Mouse (Mus musculus) right cerebral cortex, postnatal 25 days (tissue): ENCODE measurements around the gene Pet100.
"Not testable (repeated sequence)": the region's sequence is repeated elsewhere in the genome, so short reads cannot be mapped to it uniquely, and the experiment has no call there.

Experiments
- DNase-seq: peaks from one replicate; pipeline ENCODE4 v3.0.0; 2022

Gene Pet100

DNA sequence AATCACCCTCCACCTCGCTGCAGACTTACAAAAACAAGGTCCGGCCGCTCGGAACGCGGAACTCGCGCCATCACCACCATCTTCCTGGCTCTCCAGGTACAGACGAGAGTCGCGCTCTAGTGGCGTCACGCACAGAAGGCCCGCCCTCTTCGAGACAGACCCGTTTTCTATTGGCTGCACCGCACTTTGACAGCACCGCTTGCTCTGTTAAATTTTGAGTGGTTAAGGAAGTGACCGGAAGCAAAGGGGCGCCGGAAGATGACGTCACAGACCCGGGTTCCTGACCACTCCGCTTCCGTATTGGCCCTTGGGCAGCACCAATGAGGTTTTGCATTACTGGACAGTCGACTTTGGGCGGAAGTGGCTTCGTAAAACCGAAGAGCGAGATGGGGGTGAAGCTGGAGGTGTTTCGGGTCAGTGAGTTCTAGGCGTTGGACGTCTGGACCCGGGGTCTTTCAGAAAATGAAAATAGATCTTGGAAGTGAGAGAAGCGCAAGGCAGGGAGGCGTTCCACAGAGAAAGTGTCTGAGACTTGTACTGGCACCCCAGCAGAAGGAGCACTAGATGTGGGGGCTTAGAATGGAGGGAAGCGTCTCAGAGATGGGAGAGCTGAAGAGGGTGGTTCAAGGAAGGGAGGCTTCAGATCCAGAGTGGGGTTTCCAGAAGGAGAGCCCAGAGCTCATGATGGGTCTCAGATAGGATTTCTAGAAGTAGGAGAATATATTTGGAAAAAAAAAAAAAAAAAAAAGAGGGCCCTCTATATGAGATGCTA is at the start of gene Pet100, which contains the start of gene Xab2:
TSS of gene Pet100 (plus strand) at position 350 of the 772 bp plus-strand sequence.
TSS of gene Xab2 (minus strand) at position 118 of the 772 bp plus-strand sequence.
- DNase-seq = peak; percentile 98

DNA sequence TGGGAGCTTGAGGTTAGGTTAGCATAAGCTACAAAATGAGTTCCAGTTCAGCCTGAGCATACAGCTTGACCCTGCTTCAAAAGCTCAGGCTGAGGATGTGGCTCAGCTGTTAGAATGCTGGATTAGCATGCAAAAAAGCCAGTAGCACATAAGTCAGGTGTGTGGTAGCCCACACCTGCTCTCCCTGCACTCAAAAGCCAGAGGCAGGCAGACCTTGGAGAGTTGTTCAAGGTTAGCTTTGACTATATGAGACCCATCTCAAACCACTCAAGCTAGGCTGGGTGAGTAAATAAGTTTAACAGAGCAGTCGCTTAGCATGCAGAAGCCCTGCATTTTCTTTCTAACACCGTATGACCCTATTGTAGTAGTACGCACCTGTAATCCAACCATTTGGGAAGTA is 46.8 kb upstream of the Pet100 start:
- no peak for DNase-seq

DNA sequence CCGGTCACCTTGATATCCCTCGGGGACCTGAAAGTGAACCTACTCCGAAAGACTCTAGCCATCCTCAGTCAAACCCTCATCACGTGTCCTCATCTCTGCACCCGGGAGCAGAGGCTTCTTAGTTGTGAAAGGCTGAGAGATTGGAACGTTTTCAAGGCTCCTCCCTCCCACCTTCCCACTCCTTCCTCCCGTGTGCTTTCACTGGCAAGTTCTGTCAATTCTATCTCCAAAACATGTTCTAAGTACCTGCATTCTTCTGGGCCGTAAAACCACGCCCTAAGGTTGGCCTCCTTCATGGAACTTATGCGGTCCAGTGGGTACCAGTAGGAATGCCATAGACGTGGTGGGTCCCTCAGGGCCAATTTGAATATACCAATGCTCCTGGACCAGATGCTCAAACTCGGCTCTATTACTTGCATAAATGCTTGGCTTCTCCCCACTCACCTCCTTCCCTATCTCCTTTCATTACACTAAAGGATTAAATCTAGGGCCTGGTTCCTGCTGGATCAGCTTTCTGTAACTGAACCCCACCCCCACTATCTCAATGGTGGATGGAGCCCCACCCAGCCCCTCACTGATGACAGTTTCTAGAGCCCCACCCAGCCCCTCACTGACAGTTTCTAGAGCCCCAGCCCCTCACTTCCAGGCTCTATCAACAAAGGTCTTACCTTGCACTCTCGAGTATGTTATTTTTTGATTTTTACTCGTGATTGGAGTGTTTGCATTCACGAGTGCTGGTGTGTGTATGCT is 45.0 kb upstream of the Pet100 start:
- DNase-seq = no peak

- no peak for DNase-seq
Measured at GRCm38 (mm10) chr8:3579390-3580364, 41.7 kb upstream of the Pet100 start.

- not testable (repeated sequence) for DNase-seq
Measured at GRCm38 (mm10) chr8:3581961-3582360, 39.4 kb upstream of the Pet100 start.

DNA sequence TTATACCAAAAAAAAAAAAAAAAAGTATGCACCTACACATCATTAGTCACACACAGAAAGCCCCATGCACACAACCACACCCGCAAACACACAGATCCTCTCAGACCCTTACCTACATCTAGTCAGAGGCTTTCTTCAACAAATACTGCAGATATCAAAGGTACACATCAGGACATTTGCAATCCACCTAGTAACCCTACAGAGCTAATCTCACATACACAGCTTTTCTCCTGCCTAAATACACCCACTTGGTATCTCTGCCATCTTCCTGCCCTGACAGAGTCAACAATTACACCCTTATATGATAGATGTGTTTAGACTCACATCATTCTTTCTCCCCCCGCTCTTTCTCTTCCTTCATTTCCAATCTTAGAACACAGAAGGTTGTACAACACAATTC is 34.9 kb upstream of the Pet100 start:
- DNase-seq = no peak

DNA sequence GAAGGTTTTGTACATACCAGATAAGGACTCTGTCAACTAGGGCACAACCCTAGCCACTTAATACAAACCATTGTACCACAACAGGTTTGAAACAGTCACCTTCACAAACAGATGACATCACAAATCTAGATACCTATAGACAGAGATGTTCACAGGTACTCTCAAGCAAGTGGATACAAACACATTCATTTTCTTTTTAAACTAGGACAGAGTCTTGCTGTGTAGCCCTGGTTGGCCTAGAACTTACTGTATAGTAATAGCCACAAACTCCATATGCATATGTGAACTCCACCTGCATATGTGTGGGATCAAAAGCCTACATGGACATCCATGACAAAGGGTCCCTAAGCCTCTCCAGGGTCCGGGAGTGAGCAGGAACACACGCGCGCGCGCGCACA is 34.4 kb upstream of the Pet100 start, which contains the start of gene Camsap3:
TSS of gene Camsap3 (plus strand) at position 301 of the 398 bp plus-strand sequence.
- no peak for DNase-seq

DNA sequence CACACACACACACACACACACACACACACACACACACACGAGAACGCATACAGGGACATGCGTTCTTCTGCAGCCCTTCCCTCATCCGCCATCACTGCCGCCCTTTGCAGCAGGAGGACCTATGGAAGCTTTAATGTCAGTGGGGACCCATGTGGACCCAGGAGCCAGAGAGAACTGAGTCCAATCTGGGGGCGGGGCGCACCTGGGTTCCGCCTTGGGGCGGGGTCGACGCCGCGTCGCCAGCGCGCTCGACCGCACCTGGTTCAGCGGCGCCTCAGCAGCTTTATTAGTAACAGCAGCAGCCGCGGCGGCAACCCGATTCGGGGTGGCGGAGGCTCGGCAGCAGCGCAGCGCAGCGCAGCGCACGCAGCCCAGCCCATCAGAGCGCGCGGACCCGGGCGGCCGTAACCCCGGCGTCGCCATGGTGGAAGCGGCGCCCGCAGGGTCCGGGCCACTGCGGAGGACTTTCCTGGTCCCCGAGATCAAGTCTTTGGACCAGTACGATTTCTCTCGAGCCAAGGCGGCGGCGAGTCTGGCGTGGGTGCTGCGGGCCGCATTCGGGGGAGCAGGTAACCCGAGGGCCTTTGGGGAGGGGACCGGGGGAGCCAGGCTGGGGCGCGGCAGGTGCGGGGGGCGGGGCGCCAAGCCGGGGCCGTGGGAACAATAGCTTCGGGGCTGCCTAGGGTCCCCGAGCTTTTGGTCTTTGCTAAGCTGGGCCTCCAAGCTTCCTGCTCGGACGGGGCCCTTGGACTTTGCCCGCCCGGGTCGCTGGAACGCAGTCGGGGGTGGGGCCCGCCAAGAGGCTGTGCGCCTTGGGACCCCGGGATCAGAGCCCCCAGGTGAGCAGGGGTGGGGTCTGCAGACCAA is 33.7 kb upstream of the Pet100 start:
- DNase-seq = peak; percentile 77

- no peak for DNase-seq
Measured at GRCm38 (mm10) chr8:3588258-3588633, 33.1 kb upstream of the Pet100 start.

DNA sequence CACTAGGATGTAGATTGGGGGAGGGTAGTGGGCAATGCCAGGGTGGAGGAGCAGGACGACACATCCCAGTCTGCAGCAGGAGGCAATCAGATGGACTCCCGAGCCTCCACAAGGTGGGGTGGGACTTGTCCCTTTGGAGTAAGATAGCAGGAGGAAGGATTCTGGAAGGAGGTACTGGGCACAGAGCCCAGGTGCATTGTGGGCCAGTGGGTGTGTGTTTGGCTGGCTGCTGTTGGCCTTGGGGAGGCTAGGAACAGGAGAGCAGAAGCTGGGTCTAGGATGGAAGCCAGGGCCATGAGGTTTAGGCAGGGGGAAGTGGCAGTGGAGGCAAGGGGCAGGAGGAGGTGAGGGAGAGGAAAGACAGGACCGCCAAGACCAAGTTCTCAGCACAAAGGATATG is 27.9 kb upstream of the Pet100 start:
- no peak for DNase-seq

DNA sequence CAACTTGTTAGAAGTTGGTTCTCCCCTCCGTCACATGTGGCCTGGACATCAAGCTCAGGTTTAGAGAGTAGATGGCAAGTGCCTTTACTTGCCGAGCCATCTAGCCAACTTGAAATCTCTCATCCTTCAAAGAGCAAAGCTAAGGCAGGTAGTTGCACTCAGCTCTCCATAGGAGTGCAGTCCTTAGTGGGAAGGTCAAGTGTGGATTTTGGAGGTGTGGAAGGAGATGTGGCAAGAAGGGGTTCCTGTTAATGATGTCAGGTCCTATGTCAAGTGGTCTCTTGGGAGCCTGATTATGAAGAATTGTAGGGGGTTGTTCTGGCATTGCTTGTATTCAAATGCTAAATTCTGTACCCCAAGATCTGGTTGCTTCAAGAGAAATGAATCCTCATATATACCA is 26.9 kb upstream of the Pet100 start:
- DNase-seq = no peak

GRCm38 (mm10) chr8:3598054-3598453 is 23.3 kb upstream of the Pet100 start:
- no peak for DNase-seq

- no peak for DNase-seq
Measured at GRCm38 (mm10) chr8:3599219-3599618, 22.1 kb upstream of the Pet100 start.

GRCm38 (mm10) chr8:3600401-3600800 is 20.9 kb upstream of the Pet100 start:
- no peak for DNase-seq

- no peak for DNase-seq
Measured at GRCm38 (mm10) chr8:3603439-3603838, 17.9 kb upstream of the Pet100 start.

GRCm38 (mm10) chr8:3606593-3606992 is 14.8 kb upstream of the Pet100 start:
- no peak for DNase-seq

GRCm38 (mm10) chr8:3607822-3608221 is 13.5 kb upstream of the Pet100 start:
- no peak for DNase-seq

DNA sequence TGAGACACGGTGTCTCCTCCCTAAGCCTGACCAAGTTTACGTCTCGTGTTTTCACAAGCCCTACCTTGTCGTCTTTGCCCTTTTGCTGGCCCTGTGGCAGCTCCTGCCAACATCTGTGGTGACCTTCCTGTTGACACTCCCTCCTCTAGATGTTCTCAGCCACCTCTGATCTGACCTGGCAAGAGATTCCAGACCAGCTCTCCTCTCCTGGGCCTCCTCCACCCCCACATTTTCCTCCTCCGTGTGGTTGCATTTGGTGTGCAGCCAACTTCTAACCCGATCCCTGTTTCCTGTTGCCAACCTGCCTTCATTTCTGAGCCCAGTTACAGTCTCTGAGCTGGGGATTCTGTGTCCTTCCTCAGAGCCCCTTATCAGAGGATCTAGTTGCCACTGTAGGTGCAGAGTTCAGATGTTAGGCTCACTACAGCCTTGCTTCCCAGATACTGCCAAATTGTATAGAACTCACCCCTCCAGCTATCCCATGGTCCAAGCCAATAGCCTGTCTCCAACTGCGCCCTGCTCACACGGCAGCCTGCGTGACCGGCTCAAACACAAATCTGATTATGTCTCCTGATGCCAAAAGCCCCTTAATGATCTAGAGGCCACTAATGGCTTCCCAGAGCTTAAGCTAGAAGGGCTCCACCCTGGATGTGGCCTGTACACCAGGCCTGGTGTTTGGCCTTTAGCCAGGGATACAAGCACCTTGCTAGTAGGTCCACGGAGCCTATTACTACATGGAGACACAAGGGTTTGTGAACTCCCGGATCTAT is 12.1 kb upstream of the Pet100 start:
- no peak for DNase-seq

DNA sequence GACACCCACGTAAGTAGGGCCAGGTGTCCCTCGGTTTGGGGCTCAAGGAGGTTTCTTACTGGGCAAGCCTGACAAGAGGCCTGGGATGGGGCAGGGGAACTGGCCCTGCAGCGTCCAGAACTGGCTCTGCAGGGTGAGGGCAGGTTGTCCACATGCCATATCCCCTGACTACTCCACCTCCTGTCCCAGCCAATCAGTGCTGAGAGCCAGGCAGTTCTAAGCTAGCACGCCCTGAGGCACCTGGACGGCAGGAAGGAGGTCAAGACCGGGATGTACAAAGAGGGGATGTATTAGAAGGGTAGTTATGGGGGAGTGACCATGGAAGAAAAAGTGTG is 11.6 kb upstream of the Pet100 start:
- no peak for DNase-seq

DNA sequence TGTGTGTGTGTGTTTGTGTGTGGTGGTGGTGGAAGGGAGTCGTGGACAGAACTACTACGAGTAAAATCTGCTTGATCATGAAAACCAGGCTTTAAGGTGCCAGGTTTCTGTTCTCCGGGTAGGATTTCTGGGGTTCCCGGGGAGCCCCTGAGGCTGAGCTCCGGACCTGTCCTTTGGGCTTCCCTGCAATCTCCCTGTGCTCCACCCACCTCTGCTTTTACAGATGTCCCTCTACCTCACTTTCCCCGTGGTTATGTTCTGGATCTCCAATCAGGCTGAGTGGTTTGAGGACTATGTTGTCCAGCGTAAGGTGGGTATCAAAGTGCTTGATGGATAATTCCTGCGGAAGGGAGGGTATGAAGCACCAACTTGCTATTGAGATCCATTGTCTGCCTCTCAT is 771 bp downstream of the Pet100 start:
- no peak for DNase-seq

- no peak for DNase-seq
Measured at GRCm38 (mm10) chr8:3625445-3625844, 4.1 kb downstream of the Pet100 start, which contains the start of gene Pcp2. Gene Pcp2, minus strand, starts transcription at chr8:3625545.
